Mouse (Mus musculus): ENCODE measurements around the gene Hoxa3. TPM values are rescaled to one million over a fixed set of nuclear protein-coding genes. Genes with fewer than 3 reads are reported as not detected.
A peak's percentile ranks its signal among the peaks of the same experiment; 100 is the strongest.

The Hoxa3 gene
- not detected in 2 replicates for polyA plus RNA-seq (2015; fragmentation: Nextera tagmentation; extraction: Ambion mirVana)

GRCm38 (mm10) chr6:52213119-52213986 is at the start of gene Hoxa3, which contains the start of gene Gm28308:
TSS of gene Hoxa3 (minus strand) at chr6:52213336.
TSS of gene Gm28308 (minus strand) at chr6:52213339.
- Histone ChIP-seq H3K4me1 (peaks cover 17% of the 10 kb centered on the region), H3K4me2 (no peak within 1 kb of the TSS), H3K36me3 (ENCODE audit: poor library complexity, severe bottlenecking) (no peaks in the 10 kb centered on the region), H3K9me3 (replicated peaks) (no peaks in the 10 kb centered on the region), H3K27me3 (peaks cover 100% of the 10 kb centered on the region), H3K27ac (no peak within 1 kb of the TSS), H3K4me3 (no peak within 1 kb of the TSS), H3K9ac (no peak within 1 kb of the TSS)
- WGBS = 2% methylated on average over 38 of the region's 38 CpGs
- ATAC-seq = no peak

GRCm38 (mm10) chr6:52262463-52263320 is 49.6 kb upstream of the Hoxa3 start:
- H3K27ac ChIP-seq = no peak overlapping the region
- no peaks in the 10 kb centered on the region for H3K9me3 ChIP-seq (replicated peaks)
- no peaks in the 10 kb centered on the region for H3K36me3 ChIP-seq (ENCODE audit: poor library complexity, severe bottlenecking)
- no peak for ATAC-seq
- peaks cover 95% of the 10 kb centered on the region for H3K27me3 ChIP-seq
- H3K9ac ChIP-seq = no peak overlapping the region
- under 1% methylated on average over 24 of the region's 24 CpGs for WGBS
- H3K4me2 ChIP-seq = no peak overlapping the region
- no peak overlapping the region for H3K4me3 ChIP-seq
- H3K4me1 ChIP-seq = peaks cover 10% of the 10 kb centered on the region; the same call in 1 of the 2 replicates

GRCm38 (mm10) chr6:52261751-52262462 is 48.8 kb upstream of the Hoxa3 start:
- WGBS = 5% methylated on average over 9 of the region's 9 CpGs
- ATAC-seq = no peak
- H3K4me3 ChIP-seq = no peak overlapping the region
- H3K27ac ChIP-seq = no peak overlapping the region
- no peak overlapping the region for H3K4me2 ChIP-seq
- H3K9me3 ChIP-seq (replicated peaks) = no peaks in the 10 kb centered on the region
- H3K4me1 ChIP-seq = peaks cover 10% of the 10 kb centered on the region; the same call in 1 of the 2 replicates
- no peak overlapping the region for H3K9ac ChIP-seq
- H3K36me3 ChIP-seq (ENCODE audit: poor library complexity, severe bottlenecking) = no peaks in the 10 kb centered on the region
- H3K27me3 ChIP-seq = peaks cover 97% of the 10 kb centered on the region

GRCm38 (mm10) chr6:52260654-52261575 is 47.8 kb upstream of the Hoxa3 start, which contains the start of gene Hoxa13:
TSS of gene Hoxa13 (minus strand) at chr6:52260880.
- ATAC-seq = 0 out of 2 replicates have a peak, but pooled peaks have one; percentile 38
- Histone ChIP-seq H3K27me3 (peaks cover 96% of the 10 kb centered on the region), H3K9ac (no peak within 1 kb of the TSS), H3K27ac (no peak within 1 kb of the TSS), H3K4me3 (peak within 1 kb of the TSS; percentile 25), H3K4me1 (peaks cover 10% of the 10 kb centered on the region; the same call in 1 of the 2 replicates), H3K36me3 (ENCODE audit: poor library complexity, severe bottlenecking) (no peaks in the 10 kb centered on the region), H3K4me2 (peak within 1 kb of the TSS; percentile 51), H3K9me3 (replicated peaks) (no peaks in the 10 kb centered on the region)
- 1% methylated on average over 24 of the region's 72 CpGs for WGBS

GRCm38 (mm10) chr6:52259811-52260261 is 46.7 kb upstream of the Hoxa3 start:
- peak overlapping the region; percentile 25 for H3K4me3 ChIP-seq
- no peaks in the 10 kb centered on the region for H3K9me3 ChIP-seq (replicated peaks)
- ATAC-seq = no peak
- H3K36me3 ChIP-seq (ENCODE audit: poor library complexity, severe bottlenecking) = no peaks in the 10 kb centered on the region
- H3K9ac ChIP-seq = no peak overlapping the region
- WGBS = under 1% methylated on average over 39 of the region's 39 CpGs
- H3K4me1 ChIP-seq = peaks cover 10% of the 10 kb centered on the region; the same call in 1 of the 2 replicates
- H3K4me2 ChIP-seq = peak overlapping the region; percentile 51
- peaks cover 96% of the 10 kb centered on the region for H3K27me3 ChIP-seq
- no peak overlapping the region for H3K27ac ChIP-seq

GRCm38 (mm10) chr6:52259081-52259790 is 46.1 kb upstream of the Hoxa3 start:
- Histone ChIP-seq H3K4me3 (no peak overlapping the region), H3K9ac (no peak overlapping the region), H3K27ac (no peak overlapping the region), H3K4me2 (no peak overlapping the region), H3K4me1 (peaks cover 10% of the 10 kb centered on the region; the same call in 1 of the 2 replicates), H3K9me3 (replicated peaks) (no peaks in the 10 kb centered on the region), H3K36me3 (ENCODE audit: poor library complexity, severe bottlenecking) (no peaks in the 10 kb centered on the region), H3K27me3 (peaks cover 96% of the 10 kb centered on the region)
- 2% methylated on average over 24 of the region's 25 CpGs for WGBS
- ATAC-seq = no peak

- Histone ChIP-seq H3K4me2 (no peak overlapping the region), H3K4me1 (peaks cover 13% of the 10 kb centered on the region; the same call in 1 of the 2 replicates), H3K36me3 (ENCODE audit: poor library complexity, severe bottlenecking) (no peaks in the 10 kb centered on the region), H3K9ac (no peak overlapping the region), H3K4me3 (no peak overlapping the region), H3K27ac (no peak overlapping the region), H3K27me3 (peaks cover 96% of the 10 kb centered on the region), H3K9me3 (replicated peaks) (no peaks in the 10 kb centered on the region)
- 0 out of 2 replicates have a peak, but pooled peaks have one; percentile 19 for ATAC-seq
- WGBS = 0% methylated on average over 6 of the region's 6 CpGs
These were observed 43.8 kb upstream of the Hoxa3 start for GRCm38 (mm10) chr6:52256956-52257355.

GRCm38 (mm10) chr6:52253511-52254500 is 40.7 kb upstream of the Hoxa3 start:
- H3K27me3 ChIP-seq = peaks cover 98% of the 10 kb centered on the region
- peak overlapping the region; percentile 13; the same call in 1 of the 2 replicates for H3K4me2 ChIP-seq

GRCm38 (mm10) chr6:52252775-52253376 is 39.7 kb upstream of the Hoxa3 start:
- Histone ChIP-seq H3K4me1 (0 out of 2 replicates have a peak, but pooled peaks cover 3% of the 10 kb centered on the region), H3K4me3 (no peak overlapping the region; the same call in 1 of the 2 replicates), H3K9ac (no peak overlapping the region), H3K9me3 (replicated peaks) (no peaks in the 10 kb centered on the region), H3K36me3 (ENCODE audit: poor library complexity, severe bottlenecking) (no peaks in the 10 kb centered on the region), H3K27ac (no peak overlapping the region), H3K4me2 (no peak overlapping the region), H3K27me3 (peaks cover 98% of the 10 kb centered on the region)
- no peak for ATAC-seq
- under 1% methylated on average over 35 of the region's 35 CpGs for WGBS

More at GRCm38 (mm10) chr6:52253511-52254500, 40.7 kb upstream of the Hoxa3 start:
- under 1% methylated on average over 59 of the region's 59 CpGs for WGBS
- no peak for ATAC-seq
- H3K9me3 ChIP-seq (replicated peaks) = no peaks in the 10 kb centered on the region
- H3K4me3 ChIP-seq = peak overlapping the region; percentile 19; the same call in 1 of the 2 replicates
- H3K9ac ChIP-seq = no peak overlapping the region
- H3K4me1 ChIP-seq = 0 out of 2 replicates have a peak, but pooled peaks cover 3% of the 10 kb centered on the region
- H3K27ac ChIP-seq = no peak overlapping the region
- no peaks in the 10 kb centered on the region for H3K36me3 ChIP-seq (ENCODE audit: poor library complexity, severe bottlenecking)

Data from forebrain, embryonic 13.5 days (tissue).